In genomic region chr9:14111713-14112112, GRCm38 (mm10) we compare ENCODE assay signal across 21 mouse cellular contexts.
DNase-seq lines count a peak whose midpoint lies in the region; ATAC-seq lines count a peak whose summit lies in the region.
"Had no signal": no experiment of that assay in that cellular context is flagged by ENCODE, and none has a peak within 500 bp of the region (broad histone marks: within the 10 kb centered on the region; RNA-seq: fewer than 3 reads in every experiment).

No protein-coding gene starts in this region.

- H3K9me3 ChIP-seq in forebrain, embryonic 14.5 days (replicated peaks; ENCODE audit: control insufficient read depth, low read length) = no peaks in the 10 kb centered on the region
- H3K9me3 ChIP-seq in forebrain, embryonic 16.5 days (ENCODE audit: control insufficient read depth, low read length) = no peaks in the 10 kb centered on the region
- H3K9me3 ChIP-seq in midbrain, embryonic 11.5 days (ENCODE audit: control insufficient read depth, low read length) = no peaks in the 10 kb centered on the region
- no peaks in the 10 kb centered on the region for H3K9me3 ChIP-seq in midbrain, embryonic 14.5 days (ENCODE audit: control insufficient read depth, low read length)
- H3K9me3 ChIP-seq: embryonic facial prominence, embryonic 10.5 days; G1E; heart, embryonic 13.5 days had no signal

- H3K4me1 ChIP-seq in forebrain, embryonic 14.5 days (ENCODE audit: control insufficient read depth, insufficient read depth, low read length) = peaks cover 4% of the 10 kb centered on the region
- no peaks in the 10 kb centered on the region for H3K4me1 ChIP-seq in forebrain, embryonic 16.5 days (replicated peaks; ENCODE audit: control insufficient read depth, insufficient read depth, low read length)
- H3K4me1 ChIP-seq in midbrain, embryonic 11.5 days (ENCODE audit: control insufficient read depth, insufficient read depth, low read length) = 0 out of 2 replicates have a peak, but pooled peaks cover 2% of the 10 kb centered on the region
- H3K4me1 ChIP-seq in midbrain, embryonic 14.5 days (ENCODE audit: control insufficient read depth, insufficient read depth, low read length) = no peaks in the 10 kb centered on the region
- H3K4me1 ChIP-seq: heart, embryonic 13.5 days had no signal

- peak; percentile 22 to 27 for DNase-seq in cerebellum, postnatal 10 days
- no peak for DNase-seq in cerebellum, adult 11 months
- DNase-seq in forebrain, embryonic 14.5 days (ENCODE audit: low spot score) = peak; percentile 27
- no peak for DNase-seq in midbrain, embryonic 11.5 days (ENCODE audit: low spot score, missing footprints)
- DNase-seq in midbrain, embryonic 14.5 days = no peak
- DNase-seq in retina, postnatal 1 day = peak; percentile 77
- DNase-seq in spleen, postnatal 10 days (ENCODE audit: low spot score in 2 of 2) = no peak
- DNase-seq: adrenal gland, adult 8-10 months; adrenal gland, postnatal 36 days; B cell, adult 2 months; cerebellum, adult 11-12 months; cerebellum, adult 9-11 months; forebrain, postnatal 0 days; gastrocnemius, postnatal 14 days; heart, postnatal 36 days had no signal

- no peaks in the 10 kb centered on the region for H3K27me3 ChIP-seq in forebrain, embryonic 14.5 days (replicated peaks; ENCODE audit: control insufficient read depth, insufficient read depth, low read length)
- no peaks in the 10 kb centered on the region for H3K27me3 ChIP-seq in forebrain, embryonic 16.5 days (replicated peaks; ENCODE audit: control insufficient read depth, insufficient read depth, low read length)
- no peaks in the 10 kb centered on the region for H3K27me3 ChIP-seq in midbrain, embryonic 11.5 days (ENCODE audit: control insufficient read depth, insufficient read depth, low read length)
- H3K27me3 ChIP-seq in midbrain, embryonic 14.5 days (ENCODE audit: control insufficient read depth, insufficient read depth, low read length) = no peaks in the 10 kb centered on the region
- H3K27me3 ChIP-seq: heart, embryonic 13.5 days had no signal

- no peaks in the 10 kb centered on the region for H3K36me3 ChIP-seq in forebrain, embryonic 14.5 days (ENCODE audit: control insufficient read depth, insufficient read depth, low read length)
- no peaks in the 10 kb centered on the region for H3K36me3 ChIP-seq in forebrain, embryonic 16.5 days (ENCODE audit: control insufficient read depth, insufficient read depth)
- no peaks in the 10 kb centered on the region for H3K36me3 ChIP-seq in midbrain, embryonic 11.5 days (ENCODE audit: control insufficient read depth, insufficient read depth, low read length)
- no peaks in the 10 kb centered on the region for H3K36me3 ChIP-seq in midbrain, embryonic 14.5 days (ENCODE audit: control insufficient read depth, insufficient read depth, low read length)
- H3K36me3 ChIP-seq: embryonic facial prominence, embryonic 10.5 days; G1E; heart, embryonic 13.5 days had no signal

- H3K9ac ChIP-seq in forebrain, embryonic 14.5 days (ENCODE audit: low read length) = no peak overlapping the region
- no peak overlapping the region for H3K9ac ChIP-seq in forebrain, embryonic 16.5 days (replicated peaks; ENCODE audit: low read depth, low read length)
- no peak overlapping the region for H3K9ac ChIP-seq in midbrain, embryonic 11.5 days (ENCODE audit: low read length)
- H3K9ac ChIP-seq in midbrain, embryonic 14.5 days (replicated peaks; ENCODE audit: low read length) = no peak overlapping the region
- H3K9ac ChIP-seq: forebrain, postnatal 0 days; heart, embryonic 13.5 days had no signal

- WGBS in forebrain, embryonic 14.5 days = 36% methylated on average over 2 of the region's 2 CpGs
- WGBS in forebrain, embryonic 16.5 days = 35% methylated on average over 2 of the region's 2 CpGs
- WGBS in midbrain, embryonic 11.5 days = 37% methylated on average over 2 of the region's 2 CpGs
- WGBS in midbrain, embryonic 14.5 days = 34% methylated on average over 2 of the region's 2 CpGs

- ATAC-seq in forebrain, embryonic 14.5 days = peak; percentile 29; the same call in 1 of the 2 replicates
- no peak for ATAC-seq in forebrain, embryonic 16.5 days
- ATAC-seq in midbrain, embryonic 11.5 days (ENCODE audit: low FRiP score) = peak; percentile 48; the same call in 1 of the 2 replicates
- ATAC-seq in midbrain, embryonic 14.5 days (ENCODE audit: low FRiP score, low TSS enrichment) = no peak
- ATAC-seq: CD4-positive, CD25-positive, alpha-beta regulatory T cell, adult 4 months; forebrain, postnatal 0 days; hindbrain, embryonic 16.5 days had no signal

- no peak overlapping the region for H3K4me3 ChIP-seq in forebrain, embryonic 14.5 days (ENCODE audit: low read depth, low read length)
- no peak overlapping the region for H3K4me3 ChIP-seq in forebrain, embryonic 16.5 days (replicated peaks; ENCODE audit: low read length)
- H3K4me3 ChIP-seq in midbrain, embryonic 11.5 days (ENCODE audit: low read depth, low read length) = no peak overlapping the region
- no peak overlapping the region for H3K4me3 ChIP-seq in midbrain, embryonic 14.5 days (replicated peaks; ENCODE audit: low read depth, low read length)
- H3K4me3 ChIP-seq: embryonic facial prominence, embryonic 10.5 days; heart, embryonic 13.5 days had no signal

- no peak overlapping the region for H3K4me2 ChIP-seq in forebrain, embryonic 14.5 days (ENCODE audit: low read length)
- H3K4me2 ChIP-seq in forebrain, embryonic 16.5 days (ENCODE audit: low read length) = no peak overlapping the region
- H3K4me2 ChIP-seq in midbrain, embryonic 11.5 days = no peak overlapping the region
- H3K4me2 ChIP-seq in midbrain, embryonic 14.5 days (ENCODE audit: low read length) = no peak overlapping the region
- H3K4me2 ChIP-seq: heart, embryonic 13.5 days had no signal

- no peak overlapping the region for H3K27ac ChIP-seq in forebrain, embryonic 14.5 days (ENCODE audit: low read depth, low read length)
- H3K27ac ChIP-seq in forebrain, embryonic 16.5 days (ENCODE audit: low read length) = no peak overlapping the region
- H3K27ac ChIP-seq in midbrain, embryonic 11.5 days (ENCODE audit: low read depth, low read length) = no peak overlapping the region
- H3K27ac ChIP-seq in midbrain, embryonic 14.5 days (replicated peaks; ENCODE audit: low read depth, low read length) = no peak overlapping the region
- H3K27ac ChIP-seq: embryonic facial prominence, embryonic 10.5 days; heart, embryonic 13.5 days had no signal

Comparison
In these comparisons a context has a peak if more than half of its experiments do, and no peak if none do; other contexts are left out.
1. DNase-seq: peak in cerebellum, postnatal 10 days (2 of 2), forebrain, embryonic 14.5 days (single experiment) and retina, postnatal 1 day (single experiment); none in cerebellum, adult 11 months (single experiment), midbrain, embryonic 11.5 days (single experiment), midbrain, embryonic 14.5 days (single experiment) and spleen, postnatal 10 days (0 of 2).
2. ATAC-seq: peak in forebrain, embryonic 14.5 days (single experiment) and midbrain, embryonic 11.5 days (single experiment); none in forebrain, embryonic 16.5 days (single experiment) and midbrain, embryonic 14.5 days (single experiment).